ENCODE assay signal across 20 mouse cellular contexts in genomic region chr1:80746195-80746594, GRCm38 (mm10). TPM values are rescaled to one million over a fixed set of nuclear protein-coding genes. Genes with fewer than 3 reads are reported as not detected.
DNase-seq lines count a peak whose midpoint lies in the region; ATAC-seq and TF ChIP-seq lines count a peak whose summit lies in the region.
"Had no signal": no experiment of that assay in that cellular context is flagged by ENCODE, and none has a peak within 500 bp of the region (broad histone marks: within the 10 kb centered on the region; RNA-seq: fewer than 3 reads in every experiment).

No protein-coding gene starts in this region.

- H3K36me3 ChIP-seq in small intestine, adult 2 months (ENCODE audit: control insufficient read depth, insufficient read depth, low read length): no peaks in the 10 kb centered on the region
- H3K36me3 ChIP-seq in midbrain, embryonic 15.5 days (replicated peaks): no peaks in the 10 kb centered on the region
- H3K36me3 ChIP-seq in hindbrain, embryonic 10.5 days: no peaks in the 10 kb centered on the region
- H3K36me3 ChIP-seq: forebrain, embryonic 12.5 days; heart, embryonic 12.5 days; neural tube, embryonic 12.5 days had no signal

- peak overlapping the region; percentile 53 for H3K27ac ChIP-seq in small intestine, adult 2 months (ENCODE audit: insufficient read depth, low read depth, low read length)
- H3K27ac ChIP-seq in midbrain, embryonic 15.5 days: no peak overlapping the region
- no peak overlapping the region for H3K27ac ChIP-seq in hindbrain, embryonic 10.5 days
- H3K27ac ChIP-seq: forebrain, embryonic 12.5 days; hindbrain, postnatal 0 days; neural tube, embryonic 12.5 days had no signal

- no peak overlapping the region for H3K4me2 ChIP-seq in midbrain, embryonic 15.5 days
- H3K4me2 ChIP-seq: forebrain, embryonic 12.5 days; heart, embryonic 12.5 days; neural tube, embryonic 12.5 days had no signal

- intact Hi-C loops in left cerebral cortex, postnatal 25 days (cut with DNase I): no loop called here

- H3K4me1 ChIP-seq in small intestine, adult 2 months (ENCODE audit: control insufficient read depth, insufficient read depth, insufficient read length, low read length): no peaks in the 10 kb centered on the region
- H3K4me1 ChIP-seq in midbrain, embryonic 15.5 days: no peaks in the 10 kb centered on the region
- H3K4me1 ChIP-seq in hindbrain, embryonic 10.5 days (replicated peaks): no peaks in the 10 kb centered on the region
- H3K4me1 ChIP-seq: forebrain, embryonic 12.5 days; heart, embryonic 12.5 days; neural tube, embryonic 12.5 days had no signal

- no peaks in the 10 kb centered on the region for H3K27me3 ChIP-seq in small intestine, adult 2 months (ENCODE audit: control insufficient read depth, insufficient read depth, low read length)
- no peaks in the 10 kb centered on the region for H3K27me3 ChIP-seq in midbrain, embryonic 15.5 days (replicated peaks)
- no peaks in the 10 kb centered on the region for H3K27me3 ChIP-seq in hindbrain, embryonic 10.5 days (ENCODE audit: insufficient read depth, poor library complexity, severe bottlenecking)
- H3K27me3 ChIP-seq: forebrain, embryonic 12.5 days; heart, embryonic 12.5 days; neural tube, embryonic 12.5 days had no signal

- 68% methylated on average over 6 of the region's 6 CpGs for WGBS in small intestine, adult 2 months
- WGBS in midbrain, embryonic 15.5 days: 92% methylated on average over 6 of the region's 6 CpGs
- 88% methylated on average over 6 of the region's 6 CpGs for WGBS in hindbrain, embryonic 10.5 days

- peak; percentile 7 for DNase-seq in spleen, adult 12 weeks (ENCODE audit: low spot score)
- DNase-seq in spleen, postnatal 4 days (ENCODE audit: low spot score in 2 of 2): no peak
- DNase-seq in left cerebral cortex, postnatal 25 days (ENCODE audit: low spot score in 2 of 2): no peak
- DNase-seq in hindbrain, embryonic 10.5 days (ENCODE audit: low spot score): no peak
- DNase-seq: cerebellum, postnatal 10 days; embryo, embryonic 11 days; kidney, adult 8-10 months; kidney, postnatal 4 days; liver; liver, postnatal 0 days; lung, postnatal 36 days; right cerebral cortex, postnatal 14 days had no signal

- no peak overlapping the region for H3K4me3 ChIP-seq in small intestine, adult 2 months (ENCODE audit: low read depth, low read length)
- no peak overlapping the region for H3K4me3 ChIP-seq in midbrain, embryonic 15.5 days
- H3K4me3 ChIP-seq in hindbrain, embryonic 10.5 days: no peak overlapping the region
- H3K4me3 ChIP-seq: forebrain, embryonic 12.5 days; heart, embryonic 12.5 days; neural tube, embryonic 12.5 days had no signal

- H3K9me3 ChIP-seq in midbrain, embryonic 15.5 days: no peaks in the 10 kb centered on the region
- H3K9me3 ChIP-seq in hindbrain, embryonic 10.5 days: no peaks in the 10 kb centered on the region
- H3K9me3 ChIP-seq: forebrain, embryonic 12.5 days; heart, embryonic 12.5 days; neural tube, embryonic 12.5 days had no signal

- TF ChIP-seq CTCF in small intestine, adult 2 months (IDR thresholded peaks at IDR 0.05; ENCODE audit: extremely low read depth, insufficient read length, insufficient replicate concordance, low read depth, low read length): no peak

- no peak for TF ChIP-seq POLR2A in small intestine, adult 2 months (IDR thresholded peaks at IDR 0.05; ENCODE audit: low read depth, low read length)

- H3K9ac ChIP-seq in midbrain, embryonic 15.5 days: no peak overlapping the region
- H3K9ac ChIP-seq: forebrain, embryonic 12.5 days; heart, embryonic 12.5 days; liver, postnatal 0 days; neural tube, embryonic 12.5 days had no signal

- ATAC-seq in inflammation-experienced regulatory T-cells, adult 6 months: peak; percentile 77
- ATAC-seq in erythroblast, adult 5-6 weeks (replicated peaks; ENCODE audit: low FRiP score, poor library complexity, severe bottlenecking): no peak
- no peak for ATAC-seq in midbrain, embryonic 15.5 days (replicated peaks)
- ATAC-seq: hindbrain, postnatal 0 days; liver, postnatal 0 days had no signal

RNA-seq across cellular contexts. Expression of gene Dock10, which starts 12.1 kb away (rescaled TPM):
- polyA plus RNA-seq in inflammation-experienced regulatory T-cells, adult 6 months (2017; shearing (Covaris generic)): 100 to 1,000 TPM; 102 to 143 (median 138) TPM
- 0.86 and 1.7 TPM in 2 replicates for polyA plus RNA-seq in small intestine, adult 2 months (2012; rRNA removed)
- 25.6 and 27.4 TPM in 2 replicates for total RNA-seq in erythroblast, adult 5-6 weeks (2015; ENCODE audit: low replicate concordance)
- 15.3 and 21.0 TPM in 2 replicates for total RNA-seq in erythroblast, adult 5-6 weeks (2017; ENCODE audit: low replicate concordance)
- 10 to 100 TPM; 24.4 to 38.7 TPM for total RNA-seq in left cerebral cortex, postnatal 25 days (2021)
- 3.6 and 4.2 TPM in 2 replicates for polyA plus RNA-seq in midbrain, embryonic 15.5 days (2015; fragmentation: Nextera tagmentation; extraction: Ambion mirVana)
- polyA plus RNA-seq in hindbrain, embryonic 10.5 days (2016; fragmentation: Nextera tagmentation; extraction: Ambion mirVana): 3.1 and 3.3 TPM in 2 replicates

Comparison
In these comparisons a context has a peak if more than half of its experiments do, and no peak if none do; other contexts are left out.
1. RNA of gene Dock10, which starts 12.1 kb away (polyA plus RNA-seq): 102 to 143 TPM in inflammation-experienced regulatory T-cells, adult 6 months; 3.6 to 4.2 TPM in midbrain, embryonic 15.5 days, 3.1 to 3.3 TPM in hindbrain, embryonic 10.5 days and 0.86 to 1.7 TPM in small intestine, adult 2 months; every median in the first group is over 10 times any median in the second.